Mouse (Mus musculus): ENCODE data around the gene Pigc. TPM values are rescaled to one million over a fixed set of nuclear protein-coding genes. Genes with fewer than 3 reads are reported as not detected.
A peak's percentile ranks its signal among the peaks of the same experiment; 100 is the strongest.

The Pigc gene
- total and polyA plus RNA-seq, 3 experiments = 11.3 to 11.6 (median 11.5) TPM

DNA sequence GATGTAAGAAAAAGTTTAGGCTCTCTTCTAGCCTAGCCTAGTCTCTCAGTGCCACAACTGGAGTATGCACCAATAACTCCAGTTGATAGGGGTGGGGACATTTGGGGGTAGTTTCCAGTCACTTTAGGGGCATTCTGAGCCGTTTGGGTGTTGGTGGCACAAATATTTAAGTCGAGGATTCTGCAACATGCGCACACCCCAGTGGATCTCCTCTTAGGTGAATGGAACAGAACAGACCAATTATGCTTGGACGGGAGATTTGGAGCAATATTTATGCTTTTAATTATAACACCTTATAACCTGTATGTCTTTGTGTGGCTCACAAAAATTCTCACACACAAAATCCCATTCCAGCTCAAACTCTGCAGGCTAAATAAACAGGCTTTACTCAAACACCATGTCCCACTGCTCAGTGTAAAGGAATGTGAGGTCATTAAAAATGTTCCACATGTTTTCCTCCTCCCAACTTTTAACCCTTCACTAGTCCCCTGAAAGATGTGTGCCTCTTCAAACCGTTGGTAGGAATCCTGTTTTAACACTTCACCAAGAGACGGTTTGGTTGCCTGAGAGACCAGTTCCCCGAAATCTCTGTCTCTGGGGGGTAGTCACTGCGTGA, 46.4 kb downstream of the Pigc start:
- H3K9ac ChIP-seq (ENCODE audit: low read depth, low read length) = no peak overlapping the region
- no peak for TF ChIP-seq EP300 (IDR thresholded peaks at IDR 0.05; ENCODE audit: insufficient read depth, low read depth, low read length)
- no peak for TF ChIP-seq CTCF (IDR thresholded peaks at IDR 0.05)
- no peak for TF ChIP-seq POLR2A (IDR thresholded peaks at IDR 0.05; ENCODE audit: insufficient read depth, low read depth, low read length)
- H3K27ac ChIP-seq = no peak overlapping the region

DNA sequence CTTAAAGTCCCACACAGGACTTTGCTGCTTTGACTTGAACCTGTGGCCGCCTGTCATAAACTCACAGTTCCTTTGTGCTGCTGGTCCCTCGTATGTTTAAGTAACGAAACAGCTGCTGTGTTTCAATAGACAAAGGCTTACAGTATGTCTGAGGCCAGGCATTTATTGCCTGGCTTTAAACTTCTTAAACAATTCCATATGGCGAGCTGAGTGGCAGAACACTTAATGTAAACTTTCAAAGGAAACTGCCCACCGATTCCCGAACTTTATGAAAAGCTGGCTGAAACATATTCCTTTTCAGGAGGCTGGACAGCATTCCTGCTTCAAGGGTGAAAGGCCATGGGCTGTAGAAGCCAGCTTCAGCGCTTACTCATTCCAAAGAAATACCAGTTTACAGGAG, 48.0 kb downstream of the Pigc start:
- Histone ChIP-seq H3K27me3 (ENCODE audit: control insufficient read depth, insufficient read depth, low read length) (no peaks in the 10 kb centered on the region), H3K4me3 (no peak overlapping the region), H3K36me3 (ENCODE audit: control insufficient read depth, insufficient read depth, low read length) (no peaks in the 10 kb centered on the region; the same call in 1 of the 2 replicates), H3K4me1 (ENCODE audit: control insufficient read depth, insufficient read depth, low read length) (no peaks in the 10 kb centered on the region), H3K9ac (ENCODE audit: low read depth, low read length) (no peak overlapping the region), H3K79me2 (replicated peaks; ENCODE audit: control insufficient read depth, insufficient read depth, low read length) (no peaks in the 10 kb centered on the region), H3K27ac (no peak overlapping the region)
- intact Hi-C loops (cut with DNase I) = no loop called here
- WGBS = 72% methylated on average over 7 of the region's 7 CpGs
- no peak for DNase-seq
- no peak for TF ChIP-seq POLR2A (IDR thresholded peaks at IDR 0.05; ENCODE audit: insufficient read depth, low read depth, low read length)
- no peak for TF ChIP-seq EP300 (IDR thresholded peaks at IDR 0.05; ENCODE audit: insufficient read depth, low read depth, low read length)
- TF ChIP-seq CTCF (IDR thresholded peaks at IDR 0.05) = no peak

More for the DNA sequence above, 46.4 kb downstream of the Pigc start:
- Histone ChIP-seq H3K79me2 (replicated peaks; ENCODE audit: control insufficient read depth, insufficient read depth, low read length) (no peaks in the 10 kb centered on the region), H3K36me3 (ENCODE audit: control insufficient read depth, insufficient read depth, low read length) (no peaks in the 10 kb centered on the region; the same call in 1 of the 2 replicates), H3K27me3 (ENCODE audit: control insufficient read depth, insufficient read depth, low read length) (no peaks in the 10 kb centered on the region), H3K4me1 (ENCODE audit: control insufficient read depth, insufficient read depth, low read length) (no peaks in the 10 kb centered on the region), H3K4me3 (no peak overlapping the region)
- WGBS = 72% methylated on average over 8 of the region's 8 CpGs
- no peak for DNase-seq
- intact Hi-C loops (cut with DNase I) = no loop called here

DNA sequence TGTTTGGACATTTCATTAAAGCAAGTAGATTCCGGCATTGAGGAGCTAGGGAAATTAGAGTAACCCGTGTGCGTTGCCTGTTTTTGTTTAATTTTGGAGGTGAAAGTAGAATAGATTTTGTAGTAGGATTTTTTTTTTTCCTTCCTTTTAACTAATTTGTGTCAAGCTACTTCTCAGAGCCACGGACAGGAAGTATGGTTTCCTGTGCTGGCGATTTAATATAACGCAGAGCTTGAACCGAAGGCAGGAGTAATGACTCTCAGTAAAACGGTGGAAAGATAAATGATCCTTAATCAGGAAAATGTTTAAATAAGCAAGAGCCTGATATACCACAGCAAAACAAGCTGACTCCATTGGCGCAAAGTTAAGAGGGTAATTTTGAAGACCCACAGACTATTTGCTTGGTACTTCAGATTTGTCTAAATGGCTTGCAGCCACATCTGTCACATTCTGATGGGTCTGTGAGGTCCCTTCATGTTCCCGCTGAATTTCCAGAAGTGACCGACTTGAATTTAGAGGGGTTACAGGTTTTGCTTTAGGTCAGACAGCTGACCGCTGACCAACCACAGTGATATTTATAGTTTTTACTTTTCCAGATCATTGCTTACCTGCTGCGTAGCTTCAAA, 49.1 kb downstream of the Pigc start:
- Histone ChIP-seq H3K4me1 (ENCODE audit: control insufficient read depth, insufficient read depth, low read length) (no peaks in the 10 kb centered on the region), H3K36me3 (ENCODE audit: control insufficient read depth, insufficient read depth, low read length) (no peaks in the 10 kb centered on the region; the same call in 1 of the 2 replicates), H3K9ac (ENCODE audit: low read depth, low read length) (0 out of 2 replicates have a peak overlapping the region, but pooled peaks have one; percentile 9), H3K27ac (no peak overlapping the region), H3K4me3 (0 out of 2 replicates have a peak overlapping the region, but pooled peaks have one; percentile 16), H3K79me2 (replicated peaks; ENCODE audit: control insufficient read depth, insufficient read depth, low read length) (no peaks in the 10 kb centered on the region), H3K27me3 (ENCODE audit: control insufficient read depth, insufficient read depth, low read length) (no peaks in the 10 kb centered on the region)
- no peak for TF ChIP-seq EP300 (IDR thresholded peaks at IDR 0.05; ENCODE audit: insufficient read depth, low read depth, low read length)
- TF ChIP-seq CTCF (IDR thresholded peaks at IDR 0.05) = no peak
- no peak for TF ChIP-seq POLR2A (IDR thresholded peaks at IDR 0.05; ENCODE audit: insufficient read depth, low read depth, low read length)
- intact Hi-C loops (cut with DNase I) = no loop called here
- DNase-seq = no peak
- 38% methylated on average over 13 of the region's 13 CpGs for WGBS

DNA sequence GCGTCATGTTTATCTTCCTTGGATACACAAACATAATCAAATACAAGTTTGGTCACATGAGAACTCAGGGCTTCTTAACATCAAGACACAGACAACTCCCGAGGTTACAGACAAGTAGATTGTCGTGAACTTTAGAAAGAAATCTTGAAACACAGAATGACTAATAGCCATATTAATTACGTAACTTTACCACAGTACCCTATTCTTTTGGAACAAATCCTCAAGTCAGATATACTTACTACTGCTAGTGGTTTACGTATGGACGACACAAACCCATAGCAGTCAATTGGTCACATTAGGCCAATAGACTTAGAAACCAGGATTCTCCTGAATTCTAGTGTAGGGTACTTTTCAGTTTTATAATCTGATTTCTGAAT, 49.6 kb downstream of the Pigc start:
- Histone ChIP-seq H3K36me3 (ENCODE audit: control insufficient read depth, insufficient read depth, low read length) (no peaks in the 10 kb centered on the region; the same call in 1 of the 2 replicates), H3K4me1 (ENCODE audit: control insufficient read depth, insufficient read depth, low read length) (no peaks in the 10 kb centered on the region), H3K79me2 (replicated peaks; ENCODE audit: control insufficient read depth, insufficient read depth, low read length) (no peaks in the 10 kb centered on the region), H3K27ac (no peak overlapping the region), H3K4me3 (no peak overlapping the region), H3K9ac (ENCODE audit: low read depth, low read length) (no peak overlapping the region), H3K27me3 (ENCODE audit: control insufficient read depth, insufficient read depth, low read length) (no peaks in the 10 kb centered on the region)
- TF ChIP-seq CTCF (IDR thresholded peaks at IDR 0.05) = no peak
- no peak for TF ChIP-seq POLR2A (IDR thresholded peaks at IDR 0.05; ENCODE audit: insufficient read depth, low read depth, low read length)
- no peak for TF ChIP-seq EP300 (IDR thresholded peaks at IDR 0.05; ENCODE audit: insufficient read depth, low read depth, low read length)
- 73% methylated on average over 6 of the region's 6 CpGs for WGBS
- intact Hi-C loops (cut with DNase I) = no loop called here
- DNase-seq = no peak

DNA sequence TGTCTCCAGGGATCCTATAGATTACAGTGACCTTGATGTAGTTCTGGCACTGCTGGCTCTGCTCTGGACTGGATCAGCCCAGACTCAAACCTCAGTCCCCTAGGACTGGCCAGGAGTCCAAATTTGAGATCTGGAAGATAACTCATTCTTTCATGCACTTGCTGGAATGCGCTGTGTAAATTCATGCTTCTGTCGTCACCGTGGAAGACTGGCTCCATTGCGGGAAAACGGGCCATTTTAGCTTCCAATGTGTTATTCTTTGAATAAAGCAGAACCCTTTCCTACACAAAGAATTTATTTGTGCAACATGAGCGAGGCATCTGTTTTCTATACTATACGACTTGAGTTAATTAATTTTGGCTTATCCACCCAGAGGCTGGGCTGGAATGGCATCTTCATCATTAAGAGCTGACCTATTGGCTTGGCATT, 51.3 kb downstream of the Pigc start:
- H3K27me3 ChIP-seq (ENCODE audit: control insufficient read depth, insufficient read depth, low read length) = no peaks in the 10 kb centered on the region
- no peaks in the 10 kb centered on the region; the same call in 1 of the 2 replicates for H3K36me3 ChIP-seq (ENCODE audit: control insufficient read depth, insufficient read depth, low read length)
- DNase-seq = no peak
- no peak for TF ChIP-seq CTCF (IDR thresholded peaks at IDR 0.05)
- TF ChIP-seq POLR2A (IDR thresholded peaks at IDR 0.05; ENCODE audit: insufficient read depth, low read depth, low read length) = no peak
- TF ChIP-seq EP300 (IDR thresholded peaks at IDR 0.05; ENCODE audit: insufficient read depth, low read depth, low read length) = no peak
- 91% methylated on average over 7 of the region's 7 CpGs for WGBS
- intact Hi-C loops (cut with DNase I) = no loop called here
- H3K27ac ChIP-seq = no peak overlapping the region
- no peaks in the 10 kb centered on the region for H3K4me1 ChIP-seq (ENCODE audit: control insufficient read depth, insufficient read depth, low read length)
- H3K4me3 ChIP-seq = no peak overlapping the region
- no peak overlapping the region for H3K9ac ChIP-seq (ENCODE audit: low read depth, low read length)
- H3K79me2 ChIP-seq (replicated peaks; ENCODE audit: control insufficient read depth, insufficient read depth, low read length) = no peaks in the 10 kb centered on the region

DNA sequence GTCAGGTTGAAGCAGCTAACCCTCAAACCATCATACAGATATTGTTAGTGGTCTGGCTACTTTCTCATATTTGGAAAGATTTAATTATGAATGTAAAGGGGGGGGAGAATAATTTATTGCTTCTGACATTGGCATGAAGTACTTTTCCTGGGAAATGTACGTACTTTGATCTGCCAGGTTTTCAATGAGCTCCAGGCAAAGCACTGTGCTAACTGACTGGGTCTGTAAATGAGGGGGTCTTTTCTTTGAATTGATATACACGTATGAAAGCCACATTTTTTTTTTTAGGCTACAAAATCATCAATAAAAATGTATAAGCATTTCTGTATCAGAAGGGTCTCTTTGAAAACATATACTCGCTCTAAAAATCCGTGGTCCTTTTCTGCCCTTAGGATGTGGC, 51.8 kb downstream of the Pigc start:
- Histone ChIP-seq H3K27ac (no peak overlapping the region), H3K36me3 (ENCODE audit: control insufficient read depth, insufficient read depth, low read length) (no peaks in the 10 kb centered on the region; the same call in 1 of the 2 replicates), H3K79me2 (replicated peaks; ENCODE audit: control insufficient read depth, insufficient read depth, low read length) (no peaks in the 10 kb centered on the region), H3K27me3 (ENCODE audit: control insufficient read depth, insufficient read depth, low read length) (no peaks in the 10 kb centered on the region), H3K4me3 (no peak overlapping the region), H3K9ac (ENCODE audit: low read depth, low read length) (no peak overlapping the region), H3K4me1 (ENCODE audit: control insufficient read depth, insufficient read depth, low read length) (no peaks in the 10 kb centered on the region)
- WGBS = 96% methylated on average over 4 of the region's 4 CpGs
- DNase-seq = no peak
- intact Hi-C loops (cut with DNase I) = no loop called here
- no peak for TF ChIP-seq POLR2A (IDR thresholded peaks at IDR 0.05; ENCODE audit: insufficient read depth, low read depth, low read length)
- TF ChIP-seq CTCF (IDR thresholded peaks at IDR 0.05) = no peak
- TF ChIP-seq EP300 (IDR thresholded peaks at IDR 0.05; ENCODE audit: insufficient read depth, low read depth, low read length) = no peak

Other genes starting within 250 kb of the Pigc start
- not detected for gene Fasl, start 180.7 kb upstream of the Pigc start, total RNA-seq (2021)
- gene Fasl, start 180.7 kb upstream of the Pigc start, polyA plus RNA-seq (2012; rRNA removed) = 0.10 TPM in 1 of 2 replicates, not detected in the other
- 10 to 100 TPM; 13.8 to 15.1 TPM for gene Suco, start 92.5 kb upstream of the Pigc start, total RNA-seq (2021)
- 2.6 and 4.2 TPM in 2 replicates for gene Suco, start 92.5 kb upstream of the Pigc start, polyA plus RNA-seq (2012; rRNA removed)
- not detected for gene 4930558K02Rik, start 10.4 kb downstream of the Pigc start, total RNA-seq (2021)
- not detected in 2 replicates for gene 4930558K02Rik, start 10.4 kb downstream of the Pigc start, polyA plus RNA-seq (2012; rRNA removed)

Measured in heart, adult 2 months (tissue).